Mouse (Mus musculus): ENCODE data around the gene Ccnd2. TPM values are rescaled to one million over a fixed set of nuclear protein-coding genes. Genes with fewer than 3 reads are reported as not detected.

Gene Ccnd2
- polyA plus RNA-seq, 1 experiment from 2014 or later = 571 TPM

Other genes with a start within 250 kb of the Ccnd2 start
- not detected in 2 replicates for gene Dyrk4, start 230.4 kb downstream of the Ccnd2 start, polyA plus RNA-seq (2014; fragmentation: Nextera tagmentation; extraction: Ambion mirVana)
- gene Rad51ap1, start 212.6 kb downstream of the Ccnd2 start, polyA plus RNA-seq (2014; fragmentation: Nextera tagmentation; extraction: Ambion mirVana) = 28.7 and 32.6 TPM in 2 replicates
- 13.8 and 16.0 TPM in 2 replicates for gene D6Wsu163e, start 212.2 kb downstream of the Ccnd2 start, polyA plus RNA-seq (2014; fragmentation: Nextera tagmentation; extraction: Ambion mirVana)
- gene Fgf6, start 136.6 kb downstream of the Ccnd2 start, polyA plus RNA-seq (2014; fragmentation: Nextera tagmentation; extraction: Ambion mirVana) = 0.11 and 0.14 TPM in 2 replicates
- 0.18 TPM in 1 of 2 replicates, not detected in the other for gene Fgf23, start 79.3 kb downstream of the Ccnd2 start, polyA plus RNA-seq (2014; fragmentation: Nextera tagmentation; extraction: Ambion mirVana)
- 6.8 and 7.4 TPM in 2 replicates for gene Tigar, start 42.6 kb downstream of the Ccnd2 start, polyA plus RNA-seq (2014; fragmentation: Nextera tagmentation; extraction: Ambion mirVana)

Measured in heart, embryonic 14.5 days (tissue).